Mouse (Mus musculus) heart, postnatal 0 days (tissue): ENCODE results near the gene Calr.

Source experiments
- CTCF ChIP-seq: IDR thresholded peaks from 2 replicates; pipeline ENCODE4 v1.5.1; 2016; ENCODE audit warnings: antibody characterized with exemption, control low read depth, low read depth
- EP300 ChIP-seq: IDR thresholded peaks from 2 replicates; pipeline ENCODE4 v1.6.1; 2016; ENCODE audit warnings: antibody characterized with exemption, low read depth

- no peak for TF ChIP-seq CTCF
- no peak for TF ChIP-seq EP300
These were observed 46.5 kb downstream of the Calr start, which contains the start of gene Nfix for GRCm38 (mm10) chr8:84799999-84800831.
